Mouse (Mus musculus): Measurements from ENCODE around the gene Lima1.

DNA sequence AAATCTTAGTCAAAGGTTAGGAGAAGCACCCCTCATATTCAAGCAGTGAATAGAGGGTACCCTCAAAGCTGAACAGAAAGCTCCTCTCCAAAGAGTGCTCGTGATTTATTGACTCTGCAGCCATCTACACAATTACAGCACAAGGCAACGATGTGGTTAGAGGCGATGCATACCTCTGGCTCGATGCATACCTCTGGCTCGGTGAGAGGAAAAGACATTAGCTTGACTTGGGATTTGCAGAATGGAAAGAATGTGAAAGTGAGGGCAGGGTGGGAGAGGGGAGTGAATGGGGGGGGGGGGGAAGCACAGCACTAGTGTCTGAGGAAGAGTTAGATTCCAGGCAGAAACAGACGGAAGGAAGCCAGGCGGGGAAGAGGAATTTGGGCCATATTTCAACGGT lies 27.3 kb downstream of the Lima1 start:
- TF ChIP-seq CTCF (IDR thresholded peaks at IDR 0.05; ENCODE audit: borderline replicate concordance, insufficient read depth, low read depth, low read length) (no peak), POLR2A (IDR thresholded peaks at IDR 0.05; ENCODE audit: borderline replicate concordance, insufficient read depth, low read length) (no peak)
